Comparison of ENCODE assay signal across 17 mouse cellular contexts in genomic region chr15:47289691-47290090, GRCm38 (mm10).
"Had no signal": no experiment of that assay in that cellular context is flagged by ENCODE, and none has a peak within 500 bp of the region (broad histone marks: within the 10 kb centered on the region; RNA-seq: fewer than 3 reads in every experiment).

No protein-coding gene starts in this region.

- DNase-seq: left cerebral cortex, postnatal 4 days; liver; liver, embryonic 13.5 days; liver, postnatal 0 days; lung, adult 18-20 months; lung, adult 2 months; lung, embryonic 14.5 days; lung, postnatal 10 days; lung, postnatal 14 days; lung, postnatal 36 days; lung, postnatal 4 days; midbrain, embryonic 14.5 days had no signal

- ATAC-seq: liver, embryonic 12.5 days; liver, postnatal 0 days; lung, postnatal 0 days; midbrain, embryonic 13.5 days; midbrain, embryonic 15.5 days; midbrain, embryonic 16.5 days had no signal
